Mouse (Mus musculus) forebrain, embryonic 11.5 days (tissue): ENCODE measurements at regions not wholly inside any gene's neighbourhood (a gene's known extent, or its start where the extent isn't known, plus 50 kb on each side); places are given as distances from the start of the nearest gene placed in this dataset.
A peak's percentile ranks its signal among the peaks of the same experiment; 100 is the strongest.

Source experiments
- ATAC-seq: fragments of 200-750 bp; cut with Nextera tagmentation; replicated peaks from 2 replicates; pipeline ENCODE4 v1.8.0; 2017; ENCODE audit warnings: moderate TSS enrichment; ENCODE audit not compliant: low FRiP score
- DNase-seq: peaks from one replicate; pipeline ENCODE4 v3.0.0-alpha.2; 2017; ENCODE audit warnings: low spot score
- H3K27ac ChIP-seq: fragments of 300-500 bp; sonication (generic); 2 replicates; pipeline ENCODE4 v1.5.1; 2014; ENCODE audit warnings: low read depth, low read length
- H3K27me3 ChIP-seq: fragments of 300-500 bp; sonication (generic); 2 replicates; pipeline ENCODE4 v1.6.1; 2014; ENCODE audit warnings: mild to moderate bottlenecking, low read length, mixed read lengths; ENCODE audit not compliant: control insufficient read depth, insufficient read depth
- H3K36me3 ChIP-seq: fragments of 300-500 bp; sonication (generic); 2 replicates; pipeline ENCODE4 v1.6.1; 2014; ENCODE audit warnings: mild to moderate bottlenecking, low read length, moderate library complexity, mixed read lengths; ENCODE audit not compliant: control insufficient read depth, insufficient read depth
- H3K4me1 ChIP-seq: fragments of 300-500 bp; sonication (generic); replicated peaks from 2 replicates; pipeline ENCODE4 v1.6.1; 2014; ENCODE audit warnings: low read length, mixed read lengths; ENCODE audit not compliant: control insufficient read depth, insufficient read depth
- H3K4me2 ChIP-seq: fragments of 300-500 bp; sonication (generic); 2 replicates; pipeline ENCODE4 v1.6.1; 2014; ENCODE audit warnings: low read depth, mild to moderate bottlenecking, low read length, moderate library complexity, mixed read lengths; ENCODE audit not compliant: severe bottlenecking
- H3K4me3 ChIP-seq: fragments of 300-500 bp; sonication (generic); 2 replicates; pipeline ENCODE4 v1.5.1; 2014; ENCODE audit warnings: low read depth, low read length
- H3K9ac ChIP-seq: fragments of 300-500 bp; sonication (generic); 2 replicates; pipeline ENCODE4 v1.6.1; 2014; ENCODE audit warnings: low read length
- H3K9me3 ChIP-seq: fragments of 300-500 bp; sonication (generic); 2 replicates; pipeline ENCODE4 v1.6.1; 2016; ENCODE audit warnings: low read length, mixed read lengths; ENCODE audit not compliant: control insufficient read depth
- WGBS: fragments of 180-500 bp; shearing (Covaris S2); extraction: QIAGEN DNeasy Blood & Tissue Kit; methylation state at CpG from one replicate; pipeline ENCODE4 v1.1.7; 2014; 5-methylcytosine and 5-hydroxymethylcytosine counted together

DNA sequence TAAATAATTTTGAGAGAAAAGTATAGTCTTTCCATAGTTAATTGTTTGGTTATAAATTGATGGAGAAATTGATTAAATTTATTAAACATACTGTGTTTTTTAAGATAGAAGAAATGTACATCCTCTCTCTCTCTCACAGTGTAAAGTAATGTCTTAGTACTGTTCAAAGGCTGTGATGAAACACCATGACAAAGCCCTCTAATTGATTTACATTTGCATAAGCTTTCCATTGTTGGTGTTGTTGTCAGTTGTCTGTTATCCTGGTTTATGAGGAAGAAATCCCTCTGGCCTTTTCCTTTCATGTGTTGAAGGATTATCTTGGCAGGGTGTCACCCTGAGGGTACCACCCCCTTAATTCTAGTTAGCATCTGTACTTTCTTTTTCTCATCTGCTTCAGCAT, 207.2 kb upstream of the Dmd start:
- Histone ChIP-seq H3K27ac (no peak overlapping the region), H3K27me3 (no peaks in the 10 kb centered on the region), H3K4me2 (no peak overlapping the region), H3K4me1 (no peaks in the 10 kb centered on the region), H3K9ac (no peak overlapping the region), H3K4me3 (no peak overlapping the region), H3K9me3 (no peaks in the 10 kb centered on the region), H3K36me3 (no peaks in the 10 kb centered on the region)
- ATAC-seq (0 out of 2 replicates have a peak, but pooled peaks have one; percentile 33), DNase-seq (no peak)

DNA sequence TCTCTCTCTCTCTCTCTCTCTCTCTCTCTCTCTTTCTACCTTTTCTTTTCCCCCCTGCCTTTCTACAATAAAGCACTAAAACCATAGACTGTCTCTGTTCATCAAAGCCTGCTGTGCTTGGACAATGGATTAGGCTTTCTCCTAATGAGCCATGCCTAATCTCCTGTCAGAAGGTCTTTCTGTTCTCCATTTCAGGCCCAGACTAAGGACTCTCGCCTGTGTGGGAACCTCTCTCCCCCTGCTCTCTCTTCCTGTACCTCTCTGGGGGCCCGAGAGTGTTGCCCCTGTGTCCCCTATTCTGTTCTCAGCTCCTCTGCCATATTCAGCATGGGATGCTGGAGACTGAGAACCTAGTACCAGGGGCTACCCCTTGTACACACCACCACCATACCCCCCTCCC, 184.5 kb upstream of the Dmd start:
- ATAC-seq (no peak), DNase-seq (no peak)
- no peak overlapping the region for H3K27ac ChIP-seq
- H3K4me2 ChIP-seq = no peak overlapping the region
- no peaks in the 10 kb centered on the region for H3K36me3 ChIP-seq
- WGBS = 11% methylated on average over 2 of the region's 2 CpGs
- H3K4me3 ChIP-seq = no peak overlapping the region
- H3K9ac ChIP-seq = no peak overlapping the region
- no peaks in the 10 kb centered on the region for H3K27me3 ChIP-seq
- H3K4me1 ChIP-seq = no peaks in the 10 kb centered on the region
- no peaks in the 10 kb centered on the region for H3K9me3 ChIP-seq

DNA sequence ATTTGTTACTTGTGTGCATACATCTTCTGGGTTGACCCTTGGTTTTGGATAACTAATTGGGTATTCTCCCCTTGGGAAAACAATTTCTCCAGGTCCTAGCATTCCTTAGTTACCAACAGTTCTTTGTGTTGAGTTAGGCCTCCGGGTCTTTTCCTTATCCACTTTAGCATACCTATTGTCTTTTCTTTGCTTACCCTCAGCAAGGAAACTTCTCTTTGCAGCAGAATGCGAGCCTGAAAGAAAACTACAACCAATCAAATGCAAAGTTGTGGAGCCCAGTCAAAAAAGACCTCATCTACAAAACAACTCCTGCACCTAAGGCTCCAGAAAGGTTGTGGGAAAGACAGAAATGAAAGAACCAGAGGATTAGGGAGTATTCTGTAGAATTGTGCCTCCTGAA, 139.5 kb upstream of the Dmd start:
- Histone ChIP-seq H3K4me2 (no peak overlapping the region), H3K27ac (no peak overlapping the region), H3K9ac (no peak overlapping the region), H3K36me3 (no peaks in the 10 kb centered on the region), H3K4me3 (no peak overlapping the region), H3K9me3 (no peaks in the 10 kb centered on the region), H3K4me1 (no peaks in the 10 kb centered on the region), H3K27me3 (no peaks in the 10 kb centered on the region)
- DNase-seq = no peak
- WGBS = 21% methylated on average over 2 of the region's 2 CpGs
- no peak for ATAC-seq

DNA sequence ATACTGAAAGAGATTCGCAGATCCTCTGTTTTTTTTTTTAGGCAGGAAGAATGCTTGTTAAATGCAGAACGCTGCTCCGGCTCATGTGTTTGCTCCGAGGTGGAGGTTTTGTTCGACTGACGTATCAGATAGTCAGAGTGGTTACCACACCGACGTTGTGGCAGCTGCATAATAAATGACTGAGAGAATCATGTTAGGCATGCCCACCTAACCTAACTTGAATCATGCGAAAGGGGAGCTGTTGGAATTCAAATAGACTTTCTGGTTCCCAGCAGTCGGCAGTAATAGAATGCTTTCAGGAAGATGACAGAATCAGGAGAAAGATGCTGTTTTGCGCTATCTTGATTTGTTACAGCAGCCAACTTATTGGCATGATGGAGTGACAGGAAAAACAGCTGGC, 134.1 kb upstream of the Dmd start:
- Histone ChIP-seq H3K9ac (no peak overlapping the region), H3K4me1 (no peaks in the 10 kb centered on the region), H3K4me3 (peak overlapping the region; percentile 2; the same call in 1 of the 2 replicates), H3K27ac (no peak overlapping the region), H3K9me3 (no peaks in the 10 kb centered on the region), H3K36me3 (no peaks in the 10 kb centered on the region), H3K4me2 (peak overlapping the region; percentile 36; the same call in 1 of the 2 replicates), H3K27me3 (no peaks in the 10 kb centered on the region)
- ATAC-seq = no peak
- WGBS = 29% methylated on average over 11 of the region's 11 CpGs
- DNase-seq = no peak

DNA sequence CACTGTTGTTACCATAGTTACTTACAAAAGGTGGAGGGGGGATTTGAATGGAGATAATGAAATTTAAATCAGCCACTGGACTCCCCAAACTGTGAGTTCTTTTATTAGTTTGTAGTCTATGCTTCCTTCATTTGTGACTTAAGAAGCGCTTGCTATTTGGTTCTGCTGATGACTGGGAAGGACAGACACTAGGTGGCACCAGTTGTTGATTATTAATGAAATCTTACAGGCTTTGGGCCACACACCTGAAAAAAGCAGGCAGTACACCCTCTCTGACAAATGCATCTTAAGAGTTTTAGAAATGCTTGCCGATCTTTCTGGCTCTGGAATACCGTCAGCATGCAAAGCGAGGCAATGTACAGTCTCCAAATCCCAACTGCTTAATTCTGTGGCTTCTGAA, 131.6 kb upstream of the Dmd start:
- no peak for DNase-seq
- 42% methylated on average over 4 of the region's 4 CpGs for WGBS
- no peak for ATAC-seq

DNA sequence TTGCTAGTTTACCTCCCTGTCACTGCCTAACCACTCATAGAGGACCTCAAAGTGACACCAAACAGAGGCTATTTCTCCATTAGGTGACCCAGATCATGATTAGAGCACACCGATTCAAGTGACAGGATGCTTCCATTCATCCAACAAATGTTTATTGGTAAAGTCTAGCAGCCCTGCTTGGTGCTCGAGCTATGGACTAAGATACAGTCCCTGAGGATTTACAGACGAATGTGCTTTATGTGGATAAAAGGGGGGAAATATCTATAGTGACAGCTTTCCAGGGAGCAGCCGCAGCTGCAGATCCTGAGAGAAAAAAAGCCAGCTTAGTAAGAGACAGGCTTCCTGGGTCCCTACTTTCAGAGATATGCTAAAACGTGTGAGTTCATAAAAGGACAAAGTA, 125.1 kb upstream of the Dmd start:
- DNase-seq = no peak
- Histone ChIP-seq H3K27ac (no peak overlapping the region), H3K9me3 (no peaks in the 10 kb centered on the region), H3K27me3 (no peaks in the 10 kb centered on the region), H3K36me3 (no peaks in the 10 kb centered on the region), H3K4me3 (no peak overlapping the region), H3K4me1 (no peaks in the 10 kb centered on the region), H3K4me2 (no peak overlapping the region), H3K9ac (no peak overlapping the region)
- WGBS = 37% methylated on average over 5 of the region's 5 CpGs
- no peak for ATAC-seq

More for the DNA sequence above, 131.6 kb upstream of the Dmd start:
- Histone ChIP-seq H3K27me3 (no peaks in the 10 kb centered on the region), H3K9ac (no peak overlapping the region), H3K9me3 (no peaks in the 10 kb centered on the region), H3K36me3 (no peaks in the 10 kb centered on the region), H3K4me2 (no peak overlapping the region), H3K27ac (no peak overlapping the region), H3K4me1 (no peaks in the 10 kb centered on the region), H3K4me3 (no peak overlapping the region)

DNA sequence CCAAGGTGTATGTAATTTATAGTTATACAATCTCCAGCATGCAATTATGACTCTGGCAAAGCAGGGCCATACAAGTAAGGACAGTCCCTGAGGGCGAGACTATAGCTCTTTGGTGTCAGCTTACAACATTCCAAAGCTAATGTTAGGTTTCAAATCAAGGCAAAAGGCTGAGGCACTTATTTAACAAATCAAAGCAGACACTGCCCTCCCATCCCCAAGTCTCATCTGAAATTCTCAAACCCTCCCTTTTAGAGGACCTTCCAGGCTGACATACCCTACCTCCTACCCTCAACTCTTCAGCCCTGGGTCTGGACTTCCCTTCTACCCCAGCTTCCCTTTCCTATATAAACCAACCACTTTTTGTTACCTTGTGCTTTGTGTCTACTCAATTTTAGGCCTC, 82.6 kb upstream of the Dmd start:
- DNase-seq = no peak
- WGBS = 55% methylated on average over 1 of the region's 1 CpGs
- Histone ChIP-seq H3K27me3 (no peaks in the 10 kb centered on the region), H3K9ac (no peak overlapping the region), H3K4me3 (no peak overlapping the region), H3K4me2 (no peak overlapping the region), H3K4me1 (no peaks in the 10 kb centered on the region), H3K9me3 (no peaks in the 10 kb centered on the region), H3K27ac (no peak overlapping the region), H3K36me3 (no peaks in the 10 kb centered on the region)
- ATAC-seq = no peak
